Mouse (Mus musculus) testis, adult 2 months (tissue): ENCODE measurements around the gene Inka1.

Source experiments
- CTCF ChIP-seq: fragments of 200-500 bp; IDR thresholded peaks from 2 replicates; pipeline ENCODE4 v1.5.1; 2012; ENCODE audit warnings: low read depth, mild to moderate bottlenecking, inconsistent platforms, low read length, moderate library complexity; ENCODE audit not compliant: control insufficient read depth, insufficient read depth, insufficient replicate concordance
- POLR2A ChIP-seq: fragments of 200-500 bp; IDR thresholded peaks from 2 replicates; pipeline ENCODE4 v1.6.1; 2012; ENCODE audit warnings: low read depth, mild to moderate bottlenecking, inconsistent platforms, low read length, moderate library complexity; ENCODE audit not compliant: control insufficient read depth

GRCm38 (mm10) chr9:108023216-108023615 is 37.5 kb upstream of the Inka1 start:
- TF ChIP-seq CTCF (no peak), POLR2A (no peak)
